Mouse (Mus musculus) stomach, embryonic 14.5 days (tissue): ENCODE measurements around the gene Ell. TPM values are rescaled to one million over a fixed set of nuclear protein-coding genes. Genes with fewer than 3 reads are reported as not detected.
A peak's percentile ranks its signal among the peaks of the same experiment; 100 is the strongest.

Experiments
- ATAC-seq: fragments of 200-750 bp; cut with Nextera tagmentation; 2 replicates; pipeline ENCODE4 v1.8.0; 2017; ENCODE audit warnings: low read depth, moderate TSS enrichment; ENCODE audit not compliant: insufficient number of reproducible peaks, insufficient read depth, low FRiP score
- H3K27ac ChIP-seq: fragments of 300-500 bp; sonication (generic); 2 replicates; pipeline ENCODE4 v1.5.1; 2014; ENCODE audit warnings: mild to moderate bottlenecking, low read length, moderate library complexity, mixed read lengths
- H3K27me3 ChIP-seq: fragments of 300-500 bp; sonication (generic); 2 replicates; pipeline ENCODE4 v1.6.1; 2014; ENCODE audit warnings: low read length, control low read depth, mixed read lengths; ENCODE audit not compliant: control insufficient read depth, insufficient read depth
- H3K36me3 ChIP-seq: fragments of 300-500 bp; sonication (generic); 2 replicates; pipeline ENCODE4 v1.6.1; 2014; ENCODE audit warnings: mild to moderate bottlenecking, control low read depth, low read length, moderate library complexity, mixed read lengths; ENCODE audit not compliant: control insufficient read depth, insufficient read depth
- H3K4me1 ChIP-seq: fragments of 300-500 bp; sonication (generic); 2 replicates; pipeline ENCODE4 v1.6.1; 2014; ENCODE audit warnings: low read length, control low read depth, mixed read lengths; ENCODE audit not compliant: control insufficient read depth, insufficient read depth
- H3K4me2 ChIP-seq: fragments of 300-500 bp; sonication (generic); replicated peaks from 2 replicates; pipeline ENCODE4 v1.6.1; 2014; ENCODE audit warnings: low read depth, low read length, control low read depth
- H3K4me3 ChIP-seq: fragments of 300-500 bp; sonication (generic); 2 replicates; pipeline ENCODE4 v1.5.1; 2014; ENCODE audit warnings: low read depth, low read length, control low read depth
- H3K9ac ChIP-seq: fragments of 300-500 bp; sonication (generic); replicated peaks from 2 replicates; pipeline ENCODE4 v1.6.1; 2014; ENCODE audit warnings: low read depth, mild to moderate bottlenecking, control low read depth, low read length, moderate library complexity, mixed read lengths
- H3K9me3 ChIP-seq: fragments of 300-500 bp; sonication (generic); 2 replicates; pipeline ENCODE4 v1.6.1; 2016; ENCODE audit warnings: low read depth, low read length, control low read depth; ENCODE audit not compliant: control insufficient read depth
- WGBS: fragments of 180-500 bp; shearing (Covaris S2); extraction: QIAGEN DNeasy Blood & Tissue Kit; methylation state at CpG from one replicate; pipeline ENCODE4 v1.1.7; 2014; 5-methylcytosine and 5-hydroxymethylcytosine counted together
- polyA plus RNA-seq: library from polyadenylated mRNA; unstranded; fragments of >200 nt; fragmentation: Nextera tagmentation; extraction: Ambion mirVana; gene quantifications from 2 replicates; pipeline ENCODE4 v1.2.1, GENCODE M21; 2014

The Ell gene
- polyA plus RNA-seq, 1 experiment from 2014 or later = 17.9 TPM

DNA sequence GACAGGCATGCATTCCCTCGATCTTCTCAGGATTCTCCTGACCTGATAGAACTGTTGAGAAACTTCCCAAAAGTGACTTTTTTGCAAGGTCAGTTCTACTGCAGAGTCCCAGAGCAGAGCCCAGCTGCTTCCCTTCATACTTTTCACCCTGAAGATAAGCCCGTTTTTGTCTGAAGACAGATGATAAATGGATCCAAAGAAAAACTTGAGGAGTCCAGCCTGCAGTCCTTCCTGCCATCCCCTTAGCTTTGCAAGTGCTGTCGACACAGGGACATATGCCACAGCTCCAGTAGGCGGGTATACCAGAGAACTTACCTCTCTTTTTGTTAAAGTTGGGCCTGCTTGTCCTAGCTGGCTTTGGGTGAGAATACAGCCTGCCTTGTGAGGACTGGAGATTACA, 22.1 kb downstream of the Ell start:
- Histone ChIP-seq H3K4me1 (peaks cover 33% of the 10 kb centered on the region), H3K9ac (no peak overlapping the region), H3K4me2 (no peak overlapping the region), H3K9me3 (no peaks in the 10 kb centered on the region), H3K27me3 (no peaks in the 10 kb centered on the region), H3K4me3 (no peak overlapping the region), H3K36me3 (peaks cover 2% of the 10 kb centered on the region; the same call in 1 of the 2 replicates), H3K27ac (peak overlapping the region; percentile 41; the same call in 1 of the 2 replicates)
- WGBS = 25% methylated on average over 4 of the region's 4 CpGs
- ATAC-seq = no peak

DNA sequence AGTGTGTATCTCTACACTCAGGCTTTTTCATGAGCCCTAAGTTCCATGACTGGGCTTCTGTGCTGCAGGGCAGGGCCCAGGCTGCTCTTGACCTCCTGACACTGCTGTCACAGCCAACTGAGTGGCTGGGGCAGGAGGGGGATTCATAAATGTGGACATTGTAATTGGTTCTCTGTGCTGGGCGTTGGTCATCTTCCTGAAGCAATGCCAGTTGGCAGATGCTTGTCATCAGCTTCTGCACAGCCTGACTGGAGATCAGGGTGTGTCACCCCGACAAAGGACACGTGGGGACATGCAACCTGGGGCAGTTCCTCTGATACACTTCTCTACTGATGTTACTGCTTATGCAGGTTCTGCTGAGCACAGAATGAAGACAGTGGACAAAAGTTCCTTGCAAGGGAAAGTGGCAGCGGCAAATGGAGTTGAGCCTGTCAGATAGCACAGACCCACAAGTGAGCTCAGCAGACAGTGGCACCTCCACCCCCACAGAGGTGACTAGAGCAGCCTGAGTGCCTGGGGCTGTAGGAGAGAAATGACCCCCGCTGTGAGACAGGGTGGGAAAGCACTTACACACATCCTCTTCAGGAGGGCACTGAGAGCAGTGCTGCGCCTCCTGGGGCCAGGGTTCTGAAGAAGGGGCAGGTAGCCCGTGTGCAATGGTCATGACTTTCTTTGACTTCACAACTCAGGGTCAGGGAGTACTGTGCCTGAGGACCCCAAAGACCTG, 22.7 kb downstream of the Ell start:
- Histone ChIP-seq H3K27me3 (no peaks in the 10 kb centered on the region), H3K4me1 (peaks cover 33% of the 10 kb centered on the region), H3K4me3 (no peak overlapping the region), H3K27ac (peak overlapping the region; percentile 41; the same call in 1 of the 2 replicates), H3K9me3 (no peaks in the 10 kb centered on the region), H3K36me3 (no peaks in the 10 kb centered on the region; the same call in 1 of the 2 replicates), H3K4me2 (no peak overlapping the region), H3K9ac (no peak overlapping the region)
- WGBS = 68% methylated on average over 7 of the region's 7 CpGs
- no peak for ATAC-seq

GRCm38 (mm10) chr8:70562802-70563201, 23.5 kb downstream of the Ell start:
- no peak for ATAC-seq
- Histone ChIP-seq H3K4me2 (no peak overlapping the region), H3K9me3 (no peaks in the 10 kb centered on the region), H3K36me3 (no peaks in the 10 kb centered on the region; the same call in 1 of the 2 replicates), H3K9ac (no peak overlapping the region), H3K4me1 (peaks cover 33% of the 10 kb centered on the region), H3K27ac (no peak overlapping the region), H3K4me3 (no peak overlapping the region), H3K27me3 (no peaks in the 10 kb centered on the region)
- WGBS = 70% methylated on average over 3 of the region's 3 CpGs

DNA sequence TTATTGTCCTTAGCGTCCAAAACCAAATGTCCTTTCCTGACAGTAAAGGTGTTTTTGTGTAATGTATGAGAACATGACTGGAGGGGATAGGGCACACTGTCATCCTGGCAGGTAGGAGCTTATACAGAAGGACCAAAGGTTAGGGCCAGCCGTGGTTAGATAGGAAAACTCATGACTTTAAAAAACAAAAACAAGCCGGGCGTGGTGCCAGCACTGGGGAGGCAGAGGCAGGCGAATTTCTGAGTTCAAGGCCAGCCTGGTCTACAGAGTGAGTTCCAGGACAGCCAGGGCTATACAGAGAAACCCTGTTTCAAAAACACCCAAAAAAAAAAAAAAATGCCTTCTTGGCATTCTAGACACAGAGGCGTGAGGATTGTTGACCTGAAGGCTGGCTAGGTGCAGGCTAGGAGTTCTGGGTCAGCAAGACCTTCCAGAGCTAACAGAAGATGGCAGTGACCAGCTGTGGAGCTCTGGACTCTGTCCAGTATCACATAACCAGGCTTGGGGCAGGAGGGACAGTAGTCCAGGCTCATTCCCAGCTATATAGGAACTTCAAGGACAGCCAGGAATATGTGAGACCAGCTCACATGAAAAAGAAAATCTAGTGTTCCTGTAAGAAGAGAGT, 24.6 kb downstream of the Ell start:
- H3K36me3 ChIP-seq = no peaks in the 10 kb centered on the region; the same call in 1 of the 2 replicates
- no peak overlapping the region for H3K9ac ChIP-seq
- no peak overlapping the region for H3K4me2 ChIP-seq
- H3K27me3 ChIP-seq = no peaks in the 10 kb centered on the region
- H3K9me3 ChIP-seq = no peaks in the 10 kb centered on the region
- no peak overlapping the region for H3K4me3 ChIP-seq
- H3K4me1 ChIP-seq = peaks cover 33% of the 10 kb centered on the region
- ATAC-seq = no peak
- no peak overlapping the region for H3K27ac ChIP-seq
- 86% methylated on average over 6 of the region's 6 CpGs for WGBS

- no peaks in the 10 kb centered on the region for H3K9me3 ChIP-seq
- ATAC-seq = no peak
- 66% methylated on average over 3 of the region's 3 CpGs for WGBS
Measured at GRCm38 (mm10) chr8:70564696-70565235, 25.5 kb downstream of the Ell start.

GRCm38 (mm10) chr8:70565561-70565960, 26.3 kb downstream of the Ell start:
- WGBS = 59% methylated on average over 3 of the region's 3 CpGs
- Histone ChIP-seq H3K27ac (no peak overlapping the region), H3K4me3 (no peak overlapping the region), H3K4me1 (peaks cover 23% of the 10 kb centered on the region), H3K9ac (no peak overlapping the region), H3K9me3 (no peaks in the 10 kb centered on the region), H3K4me2 (no peak overlapping the region), H3K27me3 (no peaks in the 10 kb centered on the region), H3K36me3 (no peaks in the 10 kb centered on the region)
- ATAC-seq = no peak

More at GRCm38 (mm10) chr8:70564696-70565235, 25.5 kb downstream of the Ell start:
- H3K4me1 ChIP-seq = peaks cover 31% of the 10 kb centered on the region
- no peaks in the 10 kb centered on the region; the same call in 1 of the 2 replicates for H3K36me3 ChIP-seq
- H3K4me2 ChIP-seq = no peak overlapping the region
- H3K27me3 ChIP-seq = no peaks in the 10 kb centered on the region
- no peak overlapping the region for H3K4me3 ChIP-seq
- H3K27ac ChIP-seq = no peak overlapping the region
- H3K9ac ChIP-seq = no peak overlapping the region

GRCm38 (mm10) chr8:70570360-70570759, 31.1 kb downstream of the Ell start:
- Histone ChIP-seq H3K9me3 (no peaks in the 10 kb centered on the region), H3K4me2 (no peak overlapping the region), H3K4me3 (no peak overlapping the region), H3K9ac (no peak overlapping the region), H3K27me3 (no peaks in the 10 kb centered on the region), H3K27ac (no peak overlapping the region), H3K4me1 (0 out of 2 replicates have a peak, but pooled peaks cover 3% of the 10 kb centered on the region), H3K36me3 (no peaks in the 10 kb centered on the region; the same call in 1 of the 2 replicates)
- ATAC-seq = 0 out of 2 replicates have a peak, but pooled peaks have one; percentile 26

DNA sequence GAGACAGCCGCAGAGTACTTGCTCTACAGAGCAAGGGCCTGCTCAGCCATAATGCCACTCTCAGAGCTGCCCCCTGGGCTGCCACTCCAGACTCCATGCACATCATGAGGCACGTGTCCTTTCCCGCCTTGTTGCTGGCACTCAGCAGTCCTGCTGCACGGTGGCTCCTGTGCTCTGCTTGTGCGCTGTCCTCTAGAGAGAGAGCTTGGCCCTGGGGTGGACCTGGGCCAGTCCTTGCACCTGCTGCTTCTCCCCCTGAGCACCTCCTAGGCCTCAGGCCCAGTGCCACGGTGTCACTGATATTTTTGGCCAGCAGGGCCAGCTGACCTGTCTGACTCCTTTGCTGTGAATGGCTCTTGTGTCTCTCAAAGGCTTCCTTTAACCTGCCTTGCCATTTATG, 31.7 kb downstream of the Ell start:
- Histone ChIP-seq H3K4me3 (no peak overlapping the region), H3K4me2 (no peak overlapping the region), H3K4me1 (no peaks in the 10 kb centered on the region), H3K27ac (no peak overlapping the region), H3K9me3 (no peaks in the 10 kb centered on the region), H3K9ac (no peak overlapping the region), H3K27me3 (no peaks in the 10 kb centered on the region), H3K36me3 (no peaks in the 10 kb centered on the region; the same call in 1 of the 2 replicates)
- ATAC-seq = no peak
- 83% methylated on average over 6 of the region's 6 CpGs for whole genome bisulfite sequencing
